Mouse (Mus musculus) C2C12 (cell line): ENCODE measurements at regions not wholly inside any gene's neighbourhood (a gene's known extent, or its start where the extent isn't known, plus 50 kb on each side); places are given as distances from the start of the nearest gene placed in this dataset.

Experiments used
- CEBPB ChIP-seq: IDR thresholded peaks from one replicate; pipeline ENCODE4 v1.6.1; 2011; ENCODE audit warnings: low read depth, mild to moderate bottlenecking, control low read depth, moderate library complexity
- CTCF ChIP-seq: IDR thresholded peaks from one replicate; pipeline ENCODE4 v1.5.1; 2011; ENCODE audit not compliant: control insufficient read depth, insufficient read depth, insufficient read length
- USF1 ChIP-seq: IDR thresholded peaks from one replicate; pipeline ENCODE4 v1.6.1; 2011; ENCODE audit warnings: low read depth, mild to moderate bottlenecking, control low read depth, moderate library complexity

DNA sequence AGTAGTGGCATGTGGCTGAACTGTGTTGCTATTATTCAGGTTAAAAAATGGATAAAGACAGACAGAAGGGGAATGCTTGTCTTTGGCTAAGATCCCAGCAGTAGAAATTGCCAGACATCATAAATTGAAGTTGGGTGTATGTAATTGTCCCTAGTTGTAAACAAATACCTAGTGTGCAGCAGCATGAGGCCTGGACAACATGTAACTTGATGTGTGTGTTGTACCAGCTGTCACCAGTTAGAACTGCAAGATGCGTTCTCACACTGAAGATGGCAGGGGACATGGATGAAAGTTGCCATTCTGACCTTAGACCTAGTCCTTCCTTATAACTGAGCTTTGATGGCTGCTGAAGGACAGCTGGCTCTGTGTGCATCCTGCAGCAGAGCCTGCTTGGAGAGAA, 4000.0 kb downstream of the 9330182O14Rik start:
- TF ChIP-seq CTCF (no peak), USF1 (no peak), CEBPB (no peak)
